Mouse (Mus musculus) liver, embryonic 12.5 days (tissue): ENCODE results near the gene Bsg. TPM values are rescaled to one million over a fixed set of nuclear protein-coding genes. Genes with fewer than 3 reads are reported as not detected.
"Not testable (repeated sequence)": the region's sequence is repeated elsewhere in the genome, so short reads cannot be mapped to it uniquely, and the experiment has no call there.

Experiments
- ATAC-seq: fragments of 200-750 bp; cut with Nextera tagmentation; 2 replicates; pipeline ENCODE4 v1.8.0; 2017; ENCODE audit warnings: moderate number of reproducible peaks, mild to moderate bottlenecking, moderate library complexity
- H3K27ac ChIP-seq: fragments of 300-500 bp; sonication (generic); 2 replicates; pipeline ENCODE4 v1.5.1; 2016; ENCODE audit warnings: mild to moderate bottlenecking
- H3K27me3 ChIP-seq: fragments of 300-500 bp; sonication (generic); replicated peaks from 2 replicates; pipeline ENCODE4 v1.6.1; 2016; ENCODE audit warnings: mild to moderate bottlenecking, moderate library complexity
- H3K36me3 ChIP-seq: fragments of 300-500 bp; sonication (generic); 2 replicates; pipeline ENCODE4 v1.6.1; 2016; ENCODE audit warnings: mild to moderate bottlenecking, moderate library complexity
- H3K4me1 ChIP-seq: fragments of 300-500 bp; sonication (generic); 2 replicates; pipeline ENCODE4 v1.6.1; 2016
- H3K4me2 ChIP-seq: fragments of 300-500 bp; sonication (generic); 2 replicates; pipeline ENCODE4 v1.6.1; 2016; ENCODE audit warnings: mild to moderate bottlenecking, moderate library complexity
- H3K4me3 ChIP-seq: fragments of 300-500 bp; sonication (generic); 2 replicates; pipeline ENCODE4 v1.5.1; 2016; ENCODE audit warnings: mild to moderate bottlenecking, moderate library complexity
- H3K9ac ChIP-seq: fragments of 300-500 bp; sonication (generic); 2 replicates; pipeline ENCODE4 v1.6.1; 2016; ENCODE audit warnings: mild to moderate bottlenecking, moderate library complexity
- H3K9me3 ChIP-seq: fragments of 300-500 bp; sonication (generic); replicated peaks from 2 replicates; pipeline ENCODE4 v1.6.1; 2016; ENCODE audit warnings: mild to moderate bottlenecking, moderate library complexity
- WGBS: fragments of 180-500 bp; shearing (Covaris S2); methylation state at CpG from one replicate; pipeline ENCODE4 v1.1.7; 2016; ENCODE audit not compliant: insufficient replicate concordance; 5-methylcytosine and 5-hydroxymethylcytosine counted together
- polyA plus RNA-seq: library from polyadenylated mRNA; unstranded; fragments of >200 nt; fragmentation: Nextera tagmentation; extraction: Ambion mirVana; gene quantifications from 2 replicates; pipeline ENCODE4 v1.2.1, GENCODE M21; 2016

Gene Bsg
- polyA plus RNA-seq, 1 experiment from 2014 or later: 1,045 TPM

- ATAC-seq: peak; percentile 63
- Histone ChIP-seq H3K4me3 (no peak overlapping the region), H3K4me1 (peaks cover 11% of the 10 kb centered on the region; the same call in 1 of the 2 replicates), H3K9ac (no peak overlapping the region), H3K27ac (no peak overlapping the region), H3K36me3 (peaks cover 7% of the 10 kb centered on the region; the same call in 1 of the 2 replicates), H3K27me3 (no peaks in the 10 kb centered on the region; the same call in 1 of the 2 replicates), H3K4me2 (no peak overlapping the region), H3K9me3 (peaks cover 8% of the 10 kb centered on the region)
- 57% methylated on average over 13 of the region's 13 CpGs for whole genome bisulfite sequencing
Measured at GRCm38 (mm10) chr10:79695231-79696128, 8.8 kb upstream of the Bsg start.

GRCm38 (mm10) chr10:79696129-79696651 lies 8.1 kb upstream of the Bsg start:
- peaks cover 18% of the 10 kb centered on the region for H3K4me1 ChIP-seq
- no peak overlapping the region for H3K4me3 ChIP-seq
- WGBS: 62% methylated on average over 9 of the region's 9 CpGs
- peaks cover 7% of the 10 kb centered on the region; the same call in 1 of the 2 replicates for H3K36me3 ChIP-seq
- no peak overlapping the region for H3K9ac ChIP-seq
- ATAC-seq: no peak
- 0 out of 2 replicates have a peak overlapping the region, but pooled peaks have one; percentile 22 for H3K27ac ChIP-seq
- H3K27me3 ChIP-seq: no peaks in the 10 kb centered on the region; the same call in 1 of the 2 replicates
- H3K9me3 ChIP-seq: peaks cover 8% of the 10 kb centered on the region
- no peak overlapping the region for H3K4me2 ChIP-seq

GRCm38 (mm10) chr10:79697916-79698315 lies 6.4 kb upstream of the Bsg start:
- no peaks in the 10 kb centered on the region for H3K9me3 ChIP-seq
- H3K27me3 ChIP-seq: no peaks in the 10 kb centered on the region; the same call in 1 of the 2 replicates
- no peak for ATAC-seq
- WGBS: 43% methylated on average over 6 of the region's 6 CpGs
- H3K4me1 ChIP-seq: peaks cover 22% of the 10 kb centered on the region
- no peak overlapping the region for H3K27ac ChIP-seq
- no peak overlapping the region for H3K4me3 ChIP-seq
- no peak overlapping the region; the same call in 1 of the 2 replicates for H3K9ac ChIP-seq
- no peaks in the 10 kb centered on the region for H3K36me3 ChIP-seq
- H3K4me2 ChIP-seq: no peak overlapping the region

- Histone ChIP-seq H3K36me3 (no peaks in the 10 kb centered on the region), H3K9ac (no peak overlapping the region), H3K27ac (no peak overlapping the region), H3K4me3 (no peak overlapping the region), H3K4me1 (peaks cover 23% of the 10 kb centered on the region), H3K4me2 (no peak overlapping the region), H3K27me3 (no peaks in the 10 kb centered on the region; the same call in 1 of the 2 replicates), H3K9me3 (no peaks in the 10 kb centered on the region)
- 77% methylated on average over 6 of the region's 6 CpGs for WGBS
- no peak for ATAC-seq
Measured at GRCm38 (mm10) chr10:79698459-79698858, 5.8 kb upstream of the Bsg start.

- no peak for ATAC-seq
- Histone ChIP-seq H3K9me3 (no peaks in the 10 kb centered on the region), H3K4me3 (no peak overlapping the region), H3K36me3 (no peaks in the 10 kb centered on the region), H3K9ac (no peak overlapping the region), H3K4me1 (peaks cover 31% of the 10 kb centered on the region), H3K4me2 (no peak overlapping the region), H3K27ac (peak overlapping the region; percentile 65), H3K27me3 (no peaks in the 10 kb centered on the region; the same call in 1 of the 2 replicates)
- WGBS: 43% methylated on average over 7 of the region's 7 CpGs
Measured at GRCm38 (mm10) chr10:79700676-79701075, 3.6 kb upstream of the Bsg start.

- peaks cover 5% of the 10 kb centered on the region for H3K36me3 ChIP-seq
- H3K4me1 ChIP-seq: peaks cover 33% of the 10 kb centered on the region
- no peak overlapping the region for H3K9ac ChIP-seq
- no peaks in the 10 kb centered on the region; the same call in 1 of the 2 replicates for H3K27me3 ChIP-seq
- H3K9me3 ChIP-seq: no peaks in the 10 kb centered on the region
- peak overlapping the region; percentile 65 for H3K27ac ChIP-seq
- ATAC-seq: no peak
- 66% methylated on average over 10 of the region's 10 CpGs for WGBS
- H3K4me2 ChIP-seq: no peak overlapping the region
- no peak overlapping the region for H3K4me3 ChIP-seq
Measured at GRCm38 (mm10) chr10:79701443-79702129, 2.7 kb upstream of the Bsg start.

GRCm38 (mm10) chr10:79702970-79703369 lies 1.3 kb upstream of the Bsg start:
- not testable (repeated sequence) for H3K9ac ChIP-seq, H3K4me2 ChIP-seq, H3K4me3 ChIP-seq, H3K9me3 ChIP-seq, ATAC-seq, H3K27me3 ChIP-seq, H3K27ac ChIP-seq
- Histone ChIP-seq H3K36me3 (peaks cover 19% of the 10 kb centered on the region), H3K4me1 (peaks cover 46% of the 10 kb centered on the region)
- WGBS: 79% methylated on average over 4 of the region's 4 CpGs

GRCm38 (mm10) chr10:79703541-79703940 lies 750 bp upstream of the Bsg start:
- H3K27me3 ChIP-seq: no peaks in the 10 kb centered on the region; the same call in 1 of the 2 replicates
- H3K4me2 ChIP-seq: peak overlapping the region; percentile 91
- no peaks in the 10 kb centered on the region for H3K9me3 ChIP-seq
- H3K27ac ChIP-seq: peak overlapping the region; percentile 81
- H3K4me3 ChIP-seq: peak overlapping the region; percentile 89
- 67% methylated on average over 10 of the region's 10 CpGs for WGBS
- peaks cover 52% of the 10 kb centered on the region for H3K4me1 ChIP-seq
- H3K36me3 ChIP-seq: peaks cover 25% of the 10 kb centered on the region
- peak overlapping the region; percentile 70 for H3K9ac ChIP-seq
- ATAC-seq: no peak

- Histone ChIP-seq H3K27ac (peak overlapping the region; percentile 96), H3K4me3 (peak overlapping the region; percentile 89), H3K9ac (peak overlapping the region; percentile 98), H3K27me3 (no peaks in the 10 kb centered on the region), H3K4me2 (peak overlapping the region; percentile 91), H3K9me3 (no peaks in the 10 kb centered on the region), H3K36me3 (peaks cover 39% of the 10 kb centered on the region), H3K4me1 (peaks cover 66% of the 10 kb centered on the region)
- ATAC-seq: no peak
- WGBS: under 1% methylated on average over 10 of the region's 10 CpGs
Measured at GRCm38 (mm10) chr10:79704970-79705360, 674 bp downstream of the Bsg start.

GRCm38 (mm10) chr10:79705951-79706350 lies 1.7 kb downstream of the Bsg start:
- Histone ChIP-seq H3K4me3 (peak overlapping the region; percentile 89), H3K4me2 (peak overlapping the region; percentile 91), H3K9me3 (no peaks in the 10 kb centered on the region), H3K36me3 (peaks cover 49% of the 10 kb centered on the region), H3K27ac (peak overlapping the region; percentile 96), H3K9ac (peak overlapping the region; percentile 98), H3K27me3 (no peaks in the 10 kb centered on the region), H3K4me1 (peaks cover 71% of the 10 kb centered on the region)
- 26% methylated on average over 5 of the region's 5 CpGs for WGBS
- ATAC-seq: peak; percentile 86

- H3K4me3 ChIP-seq: peak overlapping the region; percentile 89
- peak overlapping the region; percentile 98 for H3K9ac ChIP-seq
- H3K4me2 ChIP-seq: peak overlapping the region; percentile 91
- H3K4me1 ChIP-seq: peaks cover 71% of the 10 kb centered on the region
- no peaks in the 10 kb centered on the region for H3K9me3 ChIP-seq
- 62% methylated on average over 5 of the region's 5 CpGs for WGBS
- H3K27me3 ChIP-seq: no peaks in the 10 kb centered on the region
- peak overlapping the region; percentile 96 for H3K27ac ChIP-seq
- no peak for ATAC-seq
- H3K36me3 ChIP-seq: peaks cover 55% of the 10 kb centered on the region
Measured at GRCm38 (mm10) chr10:79706406-79707094, 2.3 kb downstream of the Bsg start.
